Mouse (Mus musculus) stomach, embryonic 14.5 days (tissue): ENCODE measurements around the gene Vps25. TPM values are rescaled to one million over a fixed set of nuclear protein-coding genes. Genes with fewer than 3 reads are reported as not detected.

Experiments
- ATAC-seq: fragments of 200-750 bp; cut with Nextera tagmentation; 2 replicates; pipeline ENCODE4 v1.8.0; 2017; ENCODE audit warnings: low read depth, moderate TSS enrichment; ENCODE audit not compliant: insufficient number of reproducible peaks, insufficient read depth, low FRiP score
- H3K27ac ChIP-seq: fragments of 300-500 bp; sonication (generic); 2 replicates; pipeline ENCODE4 v1.5.1; 2014; ENCODE audit warnings: mild to moderate bottlenecking, low read length, moderate library complexity, mixed read lengths
- H3K27me3 ChIP-seq: fragments of 300-500 bp; sonication (generic); 2 replicates; pipeline ENCODE4 v1.6.1; 2014; ENCODE audit warnings: low read length, control low read depth, mixed read lengths; ENCODE audit not compliant: control insufficient read depth, insufficient read depth
- H3K36me3 ChIP-seq: fragments of 300-500 bp; sonication (generic); 2 replicates; pipeline ENCODE4 v1.6.1; 2014; ENCODE audit warnings: mild to moderate bottlenecking, control low read depth, low read length, moderate library complexity, mixed read lengths; ENCODE audit not compliant: control insufficient read depth, insufficient read depth
- H3K4me1 ChIP-seq: fragments of 300-500 bp; sonication (generic); 2 replicates; pipeline ENCODE4 v1.6.1; 2014; ENCODE audit warnings: low read length, control low read depth, mixed read lengths; ENCODE audit not compliant: control insufficient read depth, insufficient read depth
- H3K4me2 ChIP-seq: fragments of 300-500 bp; sonication (generic); replicated peaks from 2 replicates; pipeline ENCODE4 v1.6.1; 2014; ENCODE audit warnings: low read depth, low read length, control low read depth
- H3K4me3 ChIP-seq: fragments of 300-500 bp; sonication (generic); 2 replicates; pipeline ENCODE4 v1.5.1; 2014; ENCODE audit warnings: low read depth, low read length, control low read depth
- H3K9ac ChIP-seq: fragments of 300-500 bp; sonication (generic); replicated peaks from 2 replicates; pipeline ENCODE4 v1.6.1; 2014; ENCODE audit warnings: low read depth, mild to moderate bottlenecking, control low read depth, low read length, moderate library complexity, mixed read lengths
- H3K9me3 ChIP-seq: fragments of 300-500 bp; sonication (generic); 2 replicates; pipeline ENCODE4 v1.6.1; 2016; ENCODE audit warnings: low read depth, low read length, control low read depth; ENCODE audit not compliant: control insufficient read depth
- WGBS: fragments of 180-500 bp; shearing (Covaris S2); extraction: QIAGEN DNeasy Blood & Tissue Kit; methylation state at CpG from one replicate; pipeline ENCODE4 v1.1.7; 2014; 5-methylcytosine and 5-hydroxymethylcytosine counted together
- polyA plus RNA-seq: library from polyadenylated mRNA; unstranded; fragments of >200 nt; fragmentation: Nextera tagmentation; extraction: Ambion mirVana; gene quantifications from 2 replicates; pipeline ENCODE4 v1.2.1, GENCODE M21; 2014

Vps25 gene
- polyA plus RNA-seq, 1 experiment from 2014 or later = 154 TPM

- WGBS = 18% methylated on average over 25 of the region's 25 CpGs
- Histone ChIP-seq H3K27ac (peak overlapping the region; percentile 82), H3K27me3 (no peaks in the 10 kb centered on the region)
Observed at GRCm38 (mm10) chr11:101225331-101226064, 28.0 kb upstream of the Vps25 start.

GRCm38 (mm10) chr11:101226065-101226701, 27.3 kb upstream of the Vps25 start, which contains the start of gene Ezh1:
TSS of gene Ezh1 (minus strand) at chr11:101226463.
- H3K4me2 ChIP-seq = peak within 1 kb of the TSS; percentile 76

More at GRCm38 (mm10) chr11:101225331-101226064, 28.0 kb upstream of the Vps25 start:
- no peak for ATAC-seq
- no peaks in the 10 kb centered on the region for H3K9me3 ChIP-seq
- H3K4me1 ChIP-seq = peaks cover 11% of the 10 kb centered on the region
- peak overlapping the region; percentile 82 for H3K9ac ChIP-seq
- peak overlapping the region; percentile 84 for H3K4me3 ChIP-seq
- no peaks in the 10 kb centered on the region for H3K36me3 ChIP-seq
- peak overlapping the region; percentile 76 for H3K4me2 ChIP-seq

GRCm38 (mm10) chr11:101229361-101229900, 24.1 kb upstream of the Vps25 start:
- Histone ChIP-seq H3K27me3 (no peaks in the 10 kb centered on the region), H3K9me3 (no peaks in the 10 kb centered on the region), H3K4me3 (no peak overlapping the region), H3K9ac (no peak overlapping the region), H3K4me2 (no peak overlapping the region), H3K36me3 (no peaks in the 10 kb centered on the region), H3K4me1 (peaks cover 18% of the 10 kb centered on the region), H3K27ac (peak overlapping the region; percentile 89; the same call in 1 of the 2 replicates)
- no peak for ATAC-seq
- 43% methylated on average over 8 of the region's 8 CpGs for WGBS

More at GRCm38 (mm10) chr11:101226065-101226701, 27.3 kb upstream of the Vps25 start, which contains the start of gene Ezh1:
- H3K4me3 ChIP-seq = peak within 1 kb of the TSS; percentile 84
- H3K9ac ChIP-seq = peak within 1 kb of the TSS; percentile 82
- peak; percentile 96 for ATAC-seq
- H3K36me3 ChIP-seq = no peaks in the 10 kb centered on the region
- H3K4me1 ChIP-seq = peaks cover 15% of the 10 kb centered on the region
- peak within 1 kb of the TSS; percentile 82 for H3K27ac ChIP-seq
- H3K9me3 ChIP-seq = no peaks in the 10 kb centered on the region
- under 1% methylated on average over 56 of the region's 56 CpGs for WGBS
- H3K27me3 ChIP-seq = no peaks in the 10 kb centered on the region

- Histone ChIP-seq H3K4me1 (peaks cover 18% of the 10 kb centered on the region), H3K4me3 (no peak overlapping the region), H3K36me3 (no peaks in the 10 kb centered on the region), H3K27me3 (no peaks in the 10 kb centered on the region), H3K9ac (no peak overlapping the region), H3K4me2 (0 out of 2 replicates have a peak overlapping the region, but pooled peaks have one; percentile 36), H3K27ac (peak overlapping the region; percentile 89), H3K9me3 (no peaks in the 10 kb centered on the region)
- ATAC-seq = no peak
- 19% methylated on average over 2 of the region's 2 CpGs for WGBS
Observed at GRCm38 (mm10) chr11:101230061-101230511, 23.4 kb upstream of the Vps25 start.

- Histone ChIP-seq H3K9me3 (no peaks in the 10 kb centered on the region), H3K27me3 (no peaks in the 10 kb centered on the region), H3K4me2 (peak overlapping the region; percentile 36; the same call in 1 of the 2 replicates), H3K27ac (peak overlapping the region; percentile 89), H3K9ac (no peak overlapping the region), H3K4me3 (no peak overlapping the region), H3K36me3 (no peaks in the 10 kb centered on the region), H3K4me1 (peaks cover 18% of the 10 kb centered on the region)
- WGBS = 22% methylated on average over 5 of the region's 5 CpGs
- no peak for ATAC-seq
Observed at GRCm38 (mm10) chr11:101230526-101230925, 23.0 kb upstream of the Vps25 start.

- Histone ChIP-seq H3K4me3 (0 out of 2 replicates have a peak overlapping the region, but pooled peaks have one; percentile 6), H3K9me3 (no peaks in the 10 kb centered on the region), H3K4me1 (peaks cover 18% of the 10 kb centered on the region), H3K9ac (no peak overlapping the region), H3K27ac (peak overlapping the region; percentile 89), H3K4me2 (peak overlapping the region; percentile 36), H3K36me3 (no peaks in the 10 kb centered on the region), H3K27me3 (no peaks in the 10 kb centered on the region)
- WGBS = 8% methylated on average over 18 of the region's 18 CpGs
- ATAC-seq = no peak
Observed at GRCm38 (mm10) chr11:101230991-101231871, 22.3 kb upstream of the Vps25 start.

- Histone ChIP-seq H3K9me3 (no peaks in the 10 kb centered on the region), H3K27ac (peak overlapping the region; percentile 89), H3K4me2 (peak overlapping the region; percentile 36), H3K9ac (no peak overlapping the region), H3K36me3 (no peaks in the 10 kb centered on the region), H3K4me1 (peaks cover 18% of the 10 kb centered on the region), H3K4me3 (no peak overlapping the region), H3K27me3 (no peaks in the 10 kb centered on the region)
- WGBS = 37% methylated on average over 6 of the region's 6 CpGs
- ATAC-seq = peak; percentile 69; the same call in 1 of the 2 replicates
Observed at GRCm38 (mm10) chr11:101232010-101232839, 21.3 kb upstream of the Vps25 start.
